Mouse (Mus musculus) liver, embryonic 12.5 days (tissue): ENCODE data around the gene Ifit3b. TPM values are rescaled to one million over a fixed set of nuclear protein-coding genes. Genes with fewer than 3 reads are reported as not detected.
"Not testable (repeated sequence)": the region's sequence is repeated elsewhere in the genome, so short reads cannot be mapped to it uniquely, and the experiment has no call there.

ENCODE experiments used
- ATAC-seq: fragments of 200-750 bp; cut with Nextera tagmentation; 2 replicates; pipeline ENCODE4 v1.8.0; 2017; ENCODE audit warnings: moderate number of reproducible peaks, mild to moderate bottlenecking, moderate library complexity
- H3K27ac ChIP-seq: fragments of 300-500 bp; sonication (generic); 2 replicates; pipeline ENCODE4 v1.5.1; 2016; ENCODE audit warnings: mild to moderate bottlenecking
- H3K27me3 ChIP-seq: fragments of 300-500 bp; sonication (generic); replicated peaks from 2 replicates; pipeline ENCODE4 v1.6.1; 2016; ENCODE audit warnings: mild to moderate bottlenecking, moderate library complexity
- H3K36me3 ChIP-seq: fragments of 300-500 bp; sonication (generic); 2 replicates; pipeline ENCODE4 v1.6.1; 2016; ENCODE audit warnings: mild to moderate bottlenecking, moderate library complexity
- H3K4me1 ChIP-seq: fragments of 300-500 bp; sonication (generic); 2 replicates; pipeline ENCODE4 v1.6.1; 2016
- H3K4me2 ChIP-seq: fragments of 300-500 bp; sonication (generic); 2 replicates; pipeline ENCODE4 v1.6.1; 2016; ENCODE audit warnings: mild to moderate bottlenecking, moderate library complexity
- H3K4me3 ChIP-seq: fragments of 300-500 bp; sonication (generic); 2 replicates; pipeline ENCODE4 v1.5.1; 2016; ENCODE audit warnings: mild to moderate bottlenecking, moderate library complexity
- H3K9ac ChIP-seq: fragments of 300-500 bp; sonication (generic); 2 replicates; pipeline ENCODE4 v1.6.1; 2016; ENCODE audit warnings: mild to moderate bottlenecking, moderate library complexity
- H3K9me3 ChIP-seq: fragments of 300-500 bp; sonication (generic); replicated peaks from 2 replicates; pipeline ENCODE4 v1.6.1; 2016; ENCODE audit warnings: mild to moderate bottlenecking, moderate library complexity
- WGBS: fragments of 180-500 bp; shearing (Covaris S2); methylation state at CpG from one replicate; pipeline ENCODE4 v1.1.7; 2016; ENCODE audit not compliant: insufficient replicate concordance; 5-methylcytosine and 5-hydroxymethylcytosine counted together
- polyA plus RNA-seq: library from polyadenylated mRNA; unstranded; fragments of >200 nt; fragmentation: Nextera tagmentation; extraction: Ambion mirVana; gene quantifications from 2 replicates; pipeline ENCODE4 v1.2.1, GENCODE M21; 2016

Gene Ifit3b
- polyA plus RNA-seq, 1 experiment from 2014 or later = not detected

GRCm38 (mm10) chr19:34585740-34586458 is 21.9 kb upstream of the Ifit3b start:
- H3K9me3 ChIP-seq = not testable (repeated sequence)
- 48% methylated on average over 5 of the region's 5 CpGs for WGBS

GRCm38 (mm10) chr19:34587898-34588692 is 19.7 kb upstream of the Ifit3b start:
- H3K36me3 ChIP-seq, H3K27ac ChIP-seq, H3K4me1 ChIP-seq, H3K9ac ChIP-seq, H3K4me3 ChIP-seq, H3K4me2 ChIP-seq, ATAC-seq, H3K27me3 ChIP-seq, H3K9me3 ChIP-seq: not testable (repeated sequence)
- 55% methylated on average over 7 of the region's 12 CpGs for WGBS

More at GRCm38 (mm10) chr19:34585740-34586458, 21.9 kb upstream of the Ifit3b start:
- not testable (repeated sequence) for H3K27ac ChIP-seq, H3K36me3 ChIP-seq, H3K4me3 ChIP-seq, H3K27me3 ChIP-seq, H3K4me1 ChIP-seq, H3K9ac ChIP-seq, ATAC-seq, H3K4me2 ChIP-seq

- H3K4me1 ChIP-seq = no peaks in the 10 kb centered on the region
- H3K4me2 ChIP-seq = no peak overlapping the region
- H3K36me3 ChIP-seq = no peaks in the 10 kb centered on the region
- H3K27me3 ChIP-seq = 0 out of 2 replicates have a peak, but pooled peaks cover 3% of the 10 kb centered on the region
- H3K4me3 ChIP-seq = no peak overlapping the region
- no peak for ATAC-seq
- H3K27ac ChIP-seq = no peak overlapping the region
- H3K9ac ChIP-seq = no peak overlapping the region
- H3K9me3 ChIP-seq = no peaks in the 10 kb centered on the region
Observed at GRCm38 (mm10) chr19:34588959-34589358, 18.8 kb upstream of the Ifit3b start.

- H3K27me3 ChIP-seq = 0 out of 2 replicates have a peak, but pooled peaks cover 3% of the 10 kb centered on the region
Observed at GRCm38 (mm10) chr19:34593456-34593855, 14.3 kb upstream of the Ifit3b start.

GRCm38 (mm10) chr19:34594523-34594922 is 13.2 kb upstream of the Ifit3b start:
- not testable (repeated sequence) for H3K27me3 ChIP-seq, H3K27ac ChIP-seq, H3K9me3 ChIP-seq, H3K4me3 ChIP-seq, H3K4me1 ChIP-seq, H3K9ac ChIP-seq, ATAC-seq, H3K4me2 ChIP-seq, H3K36me3 ChIP-seq
- 60% methylated on average over 3 of the region's 3 CpGs for WGBS

More at GRCm38 (mm10) chr19:34593456-34593855, 14.3 kb upstream of the Ifit3b start:
- Histone ChIP-seq H3K4me1 (no peaks in the 10 kb centered on the region), H3K4me2 (no peak overlapping the region), H3K9ac (no peak overlapping the region), H3K9me3 (no peaks in the 10 kb centered on the region), H3K36me3 (no peaks in the 10 kb centered on the region), H3K4me3 (no peak overlapping the region), H3K27ac (no peak overlapping the region)
- no peak for ATAC-seq
- WGBS = 64% methylated on average over 2 of the region's 2 CpGs

GRCm38 (mm10) chr19:34596811-34597210 is 11.0 kb upstream of the Ifit3b start:
- no peak overlapping the region for H3K4me2 ChIP-seq
- ATAC-seq = no peak

GRCm38 (mm10) chr19:34598341-34598740 is 9.4 kb upstream of the Ifit3b start:
- no peak overlapping the region for H3K9ac ChIP-seq
- H3K27me3 ChIP-seq = no peaks in the 10 kb centered on the region
- no peaks in the 10 kb centered on the region for H3K36me3 ChIP-seq
- no peaks in the 10 kb centered on the region for H3K9me3 ChIP-seq
- no peak overlapping the region for H3K4me2 ChIP-seq
- ATAC-seq = no peak
- H3K27ac ChIP-seq = no peak overlapping the region
- H3K4me1 ChIP-seq = no peaks in the 10 kb centered on the region
- H3K4me3 ChIP-seq = no peak overlapping the region
- WGBS = 62% methylated on average over 2 of the region's 2 CpGs

More at GRCm38 (mm10) chr19:34596811-34597210, 11.0 kb upstream of the Ifit3b start:
- no peak overlapping the region for H3K9ac ChIP-seq
- H3K4me1 ChIP-seq = no peaks in the 10 kb centered on the region
- no peaks in the 10 kb centered on the region for H3K27me3 ChIP-seq
- no peak overlapping the region for H3K4me3 ChIP-seq
- H3K27ac ChIP-seq = no peak overlapping the region
- H3K36me3 ChIP-seq = no peaks in the 10 kb centered on the region
- no peaks in the 10 kb centered on the region for H3K9me3 ChIP-seq

GRCm38 (mm10) chr19:34599250-34599649 is 8.5 kb upstream of the Ifit3b start:
- H3K36me3 ChIP-seq, H3K27ac ChIP-seq, H3K4me3 ChIP-seq, H3K4me1 ChIP-seq, ATAC-seq, H3K9me3 ChIP-seq, H3K27me3 ChIP-seq, H3K9ac ChIP-seq, H3K4me2 ChIP-seq: not testable (repeated sequence)

- not testable (repeated sequence) for H3K36me3 ChIP-seq, H3K9ac ChIP-seq, H3K27me3 ChIP-seq, ATAC-seq, H3K4me1 ChIP-seq, H3K9me3 ChIP-seq, H3K27ac ChIP-seq, H3K4me2 ChIP-seq, H3K4me3 ChIP-seq
- WGBS = 23% methylated on average over 1 of the region's 1 CpGs
Observed at GRCm38 (mm10) chr19:34601888-34602287, 5.9 kb upstream of the Ifit3b start, which contains the start of gene Ifit1bl1. Gene Ifit1bl1, minus strand, starts transcription at chr19:34601956.

GRCm38 (mm10) chr19:34605472-34605871 is 2.3 kb upstream of the Ifit3b start:
- Histone ChIP-seq H3K36me3 (no peaks in the 10 kb centered on the region), H3K9me3 (no peaks in the 10 kb centered on the region), H3K4me1 (no peaks in the 10 kb centered on the region), H3K4me2 (no peak overlapping the region), H3K27me3 (no peaks in the 10 kb centered on the region), H3K9ac (no peak overlapping the region), H3K27ac (no peak overlapping the region), H3K4me3 (no peak overlapping the region)
- no peak for ATAC-seq
- WGBS = 63% methylated on average over 3 of the region's 3 CpGs

- H3K27me3 ChIP-seq, H3K9ac ChIP-seq, H3K27ac ChIP-seq, H3K4me3 ChIP-seq, ATAC-seq, H3K9me3 ChIP-seq, H3K4me2 ChIP-seq, H3K36me3 ChIP-seq, H3K4me1 ChIP-seq: not testable (repeated sequence)
- 40% methylated on average over 3 of the region's 3 CpGs for whole genome bisulfite sequencing
Observed at GRCm38 (mm10) chr19:34610118-34610517, 2.3 kb downstream of the Ifit3b start.

GRCm38 (mm10) chr19:34612243-34613001 is 4.7 kb downstream of the Ifit3b start:
- ATAC-seq = not testable (repeated sequence)
- 67% methylated on average over 8 of the region's 11 CpGs for WGBS

More at GRCm38 (mm10) chr19:34612243-34613001, 4.7 kb downstream of the Ifit3b start:
- H3K27me3 ChIP-seq, H3K36me3 ChIP-seq, H3K27ac ChIP-seq, H3K4me2 ChIP-seq, H3K4me1 ChIP-seq, H3K9me3 ChIP-seq, H3K9ac ChIP-seq, H3K4me3 ChIP-seq: not testable (repeated sequence)
